Mouse (Mus musculus) forebrain, embryonic 10.5 days (tissue): ENCODE measurements around the gene Sez6l. TPM values are rescaled to one million over a fixed set of nuclear protein-coding genes. Genes with fewer than 3 reads are reported as not detected.

ENCODE experiments used
- DNase-seq: peaks from one replicate; pipeline ENCODE4 v3.0.0-alpha.2; 2017; ENCODE audit warnings: low spot score; ENCODE audit errors: extremely low spot score
- H3K27ac ChIP-seq: fragments of 300-500 bp; sonication (generic); 2 replicates; pipeline ENCODE4 v1.5.1; 2016; ENCODE audit warnings: mild to moderate bottlenecking
- H3K27me3 ChIP-seq: fragments of 300-500 bp; sonication (generic); 2 replicates; pipeline ENCODE4 v1.6.1; 2016; ENCODE audit warnings: mild to moderate bottlenecking; ENCODE audit not compliant: poor library complexity, severe bottlenecking
- H3K36me3 ChIP-seq: fragments of 300-500 bp; sonication (generic); replicated peaks from 2 replicates; pipeline ENCODE4 v1.6.1; 2016; ENCODE audit warnings: mild to moderate bottlenecking, moderate library complexity
- H3K4me1 ChIP-seq: fragments of 300-500 bp; sonication (generic); 2 replicates; pipeline ENCODE4 v1.6.1; 2016
- H3K4me3 ChIP-seq: fragments of 300-500 bp; sonication (generic); 2 replicates; pipeline ENCODE4 v1.5.1; 2016; ENCODE audit warnings: mild to moderate bottlenecking, moderate library complexity
- H3K9me3 ChIP-seq: fragments of 300-500 bp; sonication (generic); 2 replicates; pipeline ENCODE4 v1.6.1; 2016; ENCODE audit warnings: mild to moderate bottlenecking, moderate library complexity
- WGBS: fragments of 180-500 bp; shearing (Covaris S2); methylation state at CpG from one replicate; pipeline ENCODE4 v1.1.7; 2016; 5-methylcytosine and 5-hydroxymethylcytosine counted together
- polyA plus RNA-seq: library from polyadenylated mRNA; unstranded; fragments of >200 nt; fragmentation: Nextera tagmentation; extraction: Ambion mirVana; gene quantifications from 2 replicates; pipeline ENCODE4 v1.2.1, GENCODE M21; 2016

Gene Sez6l
- polyA plus RNA-seq, 1 experiment from 2014 or later = 1.4 TPM

GRCm38 (mm10) chr5:112481946-112482410 is 95.0 kb downstream of the Sez6l start:
- peak overlapping the region; percentile 58 for H3K27ac ChIP-seq
- no peaks in the 10 kb centered on the region for H3K36me3 ChIP-seq
- peaks cover 81% of the 10 kb centered on the region for H3K27me3 ChIP-seq
- H3K4me3 ChIP-seq = peak overlapping the region; percentile 32
- no peaks in the 10 kb centered on the region for H3K9me3 ChIP-seq
- peaks cover 69% of the 10 kb centered on the region for H3K4me1 ChIP-seq
- peak; percentile 34 for DNase-seq
- WGBS = 17% methylated on average over 19 of the region's 19 CpGs

- Histone ChIP-seq H3K4me3 (no peak overlapping the region), H3K9me3 (no peaks in the 10 kb centered on the region), H3K27me3 (peaks cover 31% of the 10 kb centered on the region), H3K36me3 (no peaks in the 10 kb centered on the region), H3K27ac (0 out of 2 replicates have a peak overlapping the region, but pooled peaks have one; percentile 35), H3K4me1 (peaks cover 36% of the 10 kb centered on the region)
- WGBS = 64% methylated on average over 6 of the region's 6 CpGs
- no peak for DNase-seq
Observed at GRCm38 (mm10) chr5:112473453-112473852, 103.5 kb downstream of the Sez6l start.

GRCm38 (mm10) chr5:112470144-112470543 is 106.8 kb downstream of the Sez6l start:
- H3K36me3 ChIP-seq = no peaks in the 10 kb centered on the region
- no peak overlapping the region for H3K27ac ChIP-seq
- peaks cover 21% of the 10 kb centered on the region for H3K4me1 ChIP-seq
- DNase-seq = peak; percentile 40
- peaks cover 17% of the 10 kb centered on the region for H3K27me3 ChIP-seq
- WGBS = 75% methylated on average over 6 of the region's 6 CpGs
- H3K9me3 ChIP-seq = no peaks in the 10 kb centered on the region
- H3K4me3 ChIP-seq = no peak overlapping the region

- Histone ChIP-seq H3K9me3 (no peaks in the 10 kb centered on the region), H3K27me3 (peaks cover 12% of the 10 kb centered on the region; the same call in 1 of the 2 replicates), H3K4me1 (peaks cover 17% of the 10 kb centered on the region), H3K27ac (no peak overlapping the region), H3K4me3 (no peak overlapping the region), H3K36me3 (no peaks in the 10 kb centered on the region)
- no peak for DNase-seq
- 78% methylated on average over 4 of the region's 4 CpGs for WGBS
Observed at GRCm38 (mm10) chr5:112468986-112469581, 107.9 kb downstream of the Sez6l start.

GRCm38 (mm10) chr5:112466331-112466730 is 110.7 kb downstream of the Sez6l start:
- Histone ChIP-seq H3K27me3 (peaks cover 10% of the 10 kb centered on the region; the same call in 1 of the 2 replicates), H3K27ac (no peak overlapping the region), H3K36me3 (no peaks in the 10 kb centered on the region), H3K9me3 (no peaks in the 10 kb centered on the region), H3K4me3 (no peak overlapping the region), H3K4me1 (peaks cover 7% of the 10 kb centered on the region; the same call in 1 of the 2 replicates)
- WGBS = 81% methylated on average over 6 of the region's 6 CpGs
- no peak for DNase-seq

GRCm38 (mm10) chr5:112459903-112460302 is 117.1 kb downstream of the Sez6l start:
- H3K27me3 ChIP-seq = peaks cover 25% of the 10 kb centered on the region; the same call in 1 of the 2 replicates
- no peak for DNase-seq
- no peaks in the 10 kb centered on the region for H3K36me3 ChIP-seq
- peak overlapping the region; percentile 35; the same call in 1 of the 2 replicates for H3K27ac ChIP-seq
- H3K4me1 ChIP-seq = peaks cover 18% of the 10 kb centered on the region
- 0 out of 2 replicates have a peak, but pooled peaks cover 2% of the 10 kb centered on the region for H3K9me3 ChIP-seq
- 89% methylated on average over 3 of the region's 3 CpGs for WGBS
- H3K4me3 ChIP-seq = no peak overlapping the region

- DNase-seq = no peak
- H3K9me3 ChIP-seq = 0 out of 2 replicates have a peak, but pooled peaks cover 2% of the 10 kb centered on the region
- 74% methylated on average over 12 of the region's 12 CpGs for WGBS
- H3K27ac ChIP-seq = no peak overlapping the region
- peaks cover 29% of the 10 kb centered on the region for H3K27me3 ChIP-seq
- H3K4me1 ChIP-seq = peaks cover 18% of the 10 kb centered on the region
- H3K4me3 ChIP-seq = no peak overlapping the region
- no peaks in the 10 kb centered on the region for H3K36me3 ChIP-seq
Observed at GRCm38 (mm10) chr5:112454966-112455555, 121.9 kb downstream of the Sez6l start.

- no peak overlapping the region for H3K4me3 ChIP-seq
- H3K36me3 ChIP-seq = no peaks in the 10 kb centered on the region
- H3K27ac ChIP-seq = no peak overlapping the region
- DNase-seq = no peak
- WGBS = 81% methylated on average over 9 of the region's 9 CpGs
- peaks cover 9% of the 10 kb centered on the region for H3K4me1 ChIP-seq
- H3K27me3 ChIP-seq = peaks cover 41% of the 10 kb centered on the region
- H3K9me3 ChIP-seq = 0 out of 2 replicates have a peak, but pooled peaks cover 2% of the 10 kb centered on the region
Observed at GRCm38 (mm10) chr5:112453088-112453487, 123.9 kb downstream of the Sez6l start.

- DNase-seq = no peak
- Histone ChIP-seq H3K4me1 (peaks cover 9% of the 10 kb centered on the region), H3K4me3 (no peak within 1 kb of the TSS), H3K9me3 (no peaks in the 10 kb centered on the region), H3K27me3 (peaks cover 24% of the 10 kb centered on the region), H3K27ac (no peak within 1 kb of the TSS), H3K36me3 (no peaks in the 10 kb centered on the region)
- 72% methylated on average over 18 of the region's 18 CpGs for WGBS
Observed at GRCm38 (mm10) chr5:112448747-112449440, 128.1 kb downstream of the Sez6l start, which contains the start of gene Gm6588. Gene Gm6588, plus strand, starts transcription at chr5:112449426.

GRCm38 (mm10) chr5:112438535-112438934 is 138.4 kb downstream of the Sez6l start:
- Histone ChIP-seq H3K27me3 (peaks cover 29% of the 10 kb centered on the region; the same call in 1 of the 2 replicates), H3K36me3 (no peaks in the 10 kb centered on the region), H3K4me1 (0 out of 2 replicates have a peak, but pooled peaks cover 4% of the 10 kb centered on the region), H3K9me3 (no peaks in the 10 kb centered on the region), H3K4me3 (no peak overlapping the region), H3K27ac (no peak overlapping the region)
- 65% methylated on average over 10 of the region's 10 CpGs for WGBS
- DNase-seq = no peak

- Histone ChIP-seq H3K27ac (no peak overlapping the region), H3K9me3 (no peaks in the 10 kb centered on the region), H3K27me3 (peaks cover 67% of the 10 kb centered on the region), H3K4me1 (peaks cover 23% of the 10 kb centered on the region), H3K36me3 (no peaks in the 10 kb centered on the region), H3K4me3 (no peak overlapping the region)
- DNase-seq = peak; percentile 77
- WGBS = 3% methylated on average over 8 of the region's 8 CpGs
Observed at GRCm38 (mm10) chr5:112433004-112433403, 144.0 kb downstream of the Sez6l start.

- WGBS = 54% methylated on average over 5 of the region's 5 CpGs
- H3K27ac ChIP-seq = peak overlapping the region; percentile 33; the same call in 1 of the 2 replicates
- H3K9me3 ChIP-seq = no peaks in the 10 kb centered on the region
- H3K4me1 ChIP-seq = peaks cover 23% of the 10 kb centered on the region
- no peaks in the 10 kb centered on the region for H3K36me3 ChIP-seq
- DNase-seq = no peak
- no peak overlapping the region for H3K4me3 ChIP-seq
- H3K27me3 ChIP-seq = peaks cover 73% of the 10 kb centered on the region
Observed at GRCm38 (mm10) chr5:112432033-112432432, 145.0 kb downstream of the Sez6l start.
